Mouse (Mus musculus): ENCODE data around the gene Ranbp2. TPM values are rescaled to one million over a fixed set of nuclear protein-coding genes. Genes with fewer than 3 reads are reported as not detected.

Gene Ranbp2
- total RNA-seq (2021): 10 to 100 TPM; 47.5 to 53.5 TPM
- 3.2 and 9.5 TPM in 2 replicates for polyA plus RNA-seq (2012; rRNA removed)
- long read RNA-seq, full-length matches to known transcripts: 2 of 8 reads
- long read RNA-seq, partial matches to known transcripts: 6 of 8 reads
- long read RNA-seq, other reads (novel, unspliced or antisense): 0 of 8 reads

- peak within 1 kb of the TSS; percentile 92 for H3K9ac ChIP-seq (ENCODE audit: low read depth, low read length)
- peak within 1 kb of the TSS; percentile 100 for H3K4me3 ChIP-seq
- peak within 1 kb of the TSS; percentile 99 for H3K27ac ChIP-seq
- peak; percentile 98 to 99 for DNase-seq
- H3K79me2 ChIP-seq (replicated peaks; ENCODE audit: control insufficient read depth, insufficient read depth, low read length): peaks cover 5% of the 10 kb centered on the region
- H3K27me3 ChIP-seq (ENCODE audit: control insufficient read depth, insufficient read depth, low read length): no peaks in the 10 kb centered on the region
- under 1% methylated on average over 90 of the region's 91 CpGs for WGBS
- peaks cover 9% of the 10 kb centered on the region for H3K36me3 ChIP-seq (ENCODE audit: control insufficient read depth, insufficient read depth, low read length)
- intact Hi-C loops (cut with DNase I): loop anchor here (2.0 to 5.0 kb wide), 3 partner anchors 39 to 84 kb away; partner anchors contain the start of gene Ccdc138
- peak; percentile 77 for TF ChIP-seq POLR2A (IDR thresholded peaks at IDR 0.05; ENCODE audit: insufficient read depth, low read depth, low read length)
- peak; percentile 87 for TF ChIP-seq EP300 (IDR thresholded peaks at IDR 0.05; ENCODE audit: insufficient read depth, low read depth, low read length)
- TF ChIP-seq CTCF (IDR thresholded peaks at IDR 0.05): peak; percentile 44
- no peaks in the 10 kb centered on the region; the same call in 1 of the 2 replicates for H3K4me1 ChIP-seq (ENCODE audit: control insufficient read depth, insufficient read depth, low read length)
Measured at GRCm38 (mm10) chr10:58446384-58447279, at the start of gene Ranbp2. Ranbp2 (plus strand) TSS chr10:58446920.

- TF ChIP-seq CTCF (IDR thresholded peaks at IDR 0.05): no peak
- TF ChIP-seq EP300 (IDR thresholded peaks at IDR 0.05; ENCODE audit: insufficient read depth, low read depth, low read length): no peak
- no peak for TF ChIP-seq POLR2A (IDR thresholded peaks at IDR 0.05; ENCODE audit: insufficient read depth, low read depth, low read length)
- Histone ChIP-seq H3K4me3 (no peak overlapping the region), H3K4me1 (ENCODE audit: control insufficient read depth, insufficient read depth, low read length) (peaks cover 16% of the 10 kb centered on the region), H3K27ac (peak overlapping the region; percentile 0; the same call in 1 of the 2 replicates), H3K36me3 (ENCODE audit: control insufficient read depth, insufficient read depth, low read length) (peaks cover 66% of the 10 kb centered on the region), H3K9ac (ENCODE audit: low read depth, low read length) (no peak overlapping the region), H3K79me2 (replicated peaks; ENCODE audit: control insufficient read depth, insufficient read depth, low read length) (peaks cover 2% of the 10 kb centered on the region), H3K27me3 (ENCODE audit: control insufficient read depth, insufficient read depth, low read length) (no peaks in the 10 kb centered on the region)
- DNase-seq: no peak
- intact Hi-C loops (cut with DNase I): no loop called here
- 73% methylated on average over 8 of the region's 8 CpGs for WGBS
Measured at GRCm38 (mm10) chr10:58398941-58399340, 47.8 kb upstream of the Ranbp2 start.

GRCm38 (mm10) chr10:58401838-58402237, 44.9 kb upstream of the Ranbp2 start:
- DNase-seq: peak in 1 of 2 experiments; percentile 27
- peaks cover 76% of the 10 kb centered on the region for H3K36me3 ChIP-seq (ENCODE audit: control insufficient read depth, insufficient read depth, low read length)
- peaks cover 4% of the 10 kb centered on the region for H3K79me2 ChIP-seq (replicated peaks; ENCODE audit: control insufficient read depth, insufficient read depth, low read length)
- intact Hi-C loops (cut with DNase I): no loop called here
- TF ChIP-seq POLR2A (IDR thresholded peaks at IDR 0.05; ENCODE audit: insufficient read depth, low read depth, low read length) (peak; percentile 32; the same call in 1 of the 2 replicates), CTCF (IDR thresholded peaks at IDR 0.05) (no peak), EP300 (IDR thresholded peaks at IDR 0.05; ENCODE audit: insufficient read depth, low read depth, low read length) (no peak)
- H3K27ac ChIP-seq: peak overlapping the region; percentile 87
- no peaks in the 10 kb centered on the region for H3K27me3 ChIP-seq (ENCODE audit: control insufficient read depth, insufficient read depth, low read length)
- no peak overlapping the region for H3K9ac ChIP-seq (ENCODE audit: low read depth, low read length)
- H3K4me3 ChIP-seq: no peak overlapping the region
- 24% methylated on average over 3 of the region's 3 CpGs for WGBS
- H3K4me1 ChIP-seq (ENCODE audit: control insufficient read depth, insufficient read depth, low read length): peaks cover 21% of the 10 kb centered on the region

GRCm38 (mm10) chr10:58404639-58405038, 42.1 kb upstream of the Ranbp2 start:
- Histone ChIP-seq H3K27ac (peak overlapping the region; percentile 56), H3K79me2 (replicated peaks; ENCODE audit: control insufficient read depth, insufficient read depth, low read length) (peaks cover 2% of the 10 kb centered on the region; the same call in 1 of the 2 replicates), H3K4me1 (ENCODE audit: control insufficient read depth, insufficient read depth, low read length) (peaks cover 16% of the 10 kb centered on the region), H3K9ac (ENCODE audit: low read depth, low read length) (no peak overlapping the region), H3K27me3 (ENCODE audit: control insufficient read depth, insufficient read depth, low read length) (no peaks in the 10 kb centered on the region), H3K36me3 (ENCODE audit: control insufficient read depth, insufficient read depth, low read length) (peaks cover 73% of the 10 kb centered on the region), H3K4me3 (no peak overlapping the region)
- DNase-seq: peak in 1 of 2 experiments; percentile 1
- intact Hi-C loops (cut with DNase I): loop anchor here (1.0 to 5.0 kb wide), 2 partner anchors 9 to 43 kb away; partner anchors contain the start of gene Ranbp2
- WGBS: 45% methylated on average over 6 of the region's 6 CpGs
- TF ChIP-seq POLR2A (IDR thresholded peaks at IDR 0.05; ENCODE audit: insufficient read depth, low read depth, low read length): no peak
- TF ChIP-seq EP300 (IDR thresholded peaks at IDR 0.05; ENCODE audit: insufficient read depth, low read depth, low read length): no peak
- no peak for TF ChIP-seq CTCF (IDR thresholded peaks at IDR 0.05)

GRCm38 (mm10) chr10:58405285-58405948, 41.3 kb upstream of the Ranbp2 start:
- H3K36me3 ChIP-seq (ENCODE audit: control insufficient read depth, insufficient read depth, low read length): peaks cover 74% of the 10 kb centered on the region

More at GRCm38 (mm10) chr10:58405285-58405948, 41.3 kb upstream of the Ranbp2 start:
- Histone ChIP-seq H3K27me3 (ENCODE audit: control insufficient read depth, insufficient read depth, low read length) (no peaks in the 10 kb centered on the region), H3K9ac (ENCODE audit: low read depth, low read length) (no peak overlapping the region; the same call in 1 of the 2 replicates), H3K4me3 (no peak overlapping the region), H3K4me1 (ENCODE audit: control insufficient read depth, insufficient read depth, low read length) (peaks cover 16% of the 10 kb centered on the region), H3K27ac (peak overlapping the region; percentile 56), H3K79me2 (replicated peaks; ENCODE audit: control insufficient read depth, insufficient read depth, low read length) (peaks cover 2% of the 10 kb centered on the region; the same call in 1 of the 2 replicates)
- intact Hi-C loops (cut with DNase I): loop anchor here (1.0 to 5.0 kb wide), 2 partner anchors 10 to 42 kb away; partner anchors contain the start of gene Ranbp2
- WGBS: 16% methylated on average over 4 of the region's 4 CpGs
- DNase-seq: no peak
- TF ChIP-seq POLR2A (IDR thresholded peaks at IDR 0.05; ENCODE audit: insufficient read depth, low read depth, low read length) (no peak), CTCF (IDR thresholded peaks at IDR 0.05) (no peak), EP300 (IDR thresholded peaks at IDR 0.05; ENCODE audit: insufficient read depth, low read depth, low read length) (no peak)

Measured in heart, adult 2 months (tissue).